Mouse (Mus musculus) layer of hippocampus, adult 2 months (tissue): ENCODE data around the gene Neo1. TPM values are rescaled to one million over a fixed set of nuclear protein-coding genes. Genes with fewer than 3 reads are reported as not detected.

Experiments
- DNase-seq, 2 experiments: peaks; one replicate each; pipeline ENCODE4 v3.0.0; 2022; ENCODE audit warnings: low spot score in 2 of 2
- H3K27ac ChIP-seq: fragments of 200-600 bp; 2 replicates; pipeline ENCODE4 v1.8.1; 2022
- H3K4me3 ChIP-seq: fragments of 200-600 bp; 2 replicates; pipeline ENCODE4 v1.8.1; 2022; ENCODE audit warnings: mild to moderate bottlenecking
- CTCF ChIP-seq: fragments of 200-600 bp; conservative IDR thresholded peaks from 2 replicates; pipeline ENCODE4 v1.8.1; 2022; ENCODE audit warnings: antibody characterized with exemption, mild to moderate bottlenecking, moderate library complexity
- total RNA-seq, 2 experiments: library from RNA; stranded (reverse); gene quantifications; 2 replicates each; pipeline ENCODE4 v1.2.3; 2021

The Neo1 gene
- total RNA-seq, 2 experiments from 2014 or later = 78.8 to 81.5 TPM

DNA sequence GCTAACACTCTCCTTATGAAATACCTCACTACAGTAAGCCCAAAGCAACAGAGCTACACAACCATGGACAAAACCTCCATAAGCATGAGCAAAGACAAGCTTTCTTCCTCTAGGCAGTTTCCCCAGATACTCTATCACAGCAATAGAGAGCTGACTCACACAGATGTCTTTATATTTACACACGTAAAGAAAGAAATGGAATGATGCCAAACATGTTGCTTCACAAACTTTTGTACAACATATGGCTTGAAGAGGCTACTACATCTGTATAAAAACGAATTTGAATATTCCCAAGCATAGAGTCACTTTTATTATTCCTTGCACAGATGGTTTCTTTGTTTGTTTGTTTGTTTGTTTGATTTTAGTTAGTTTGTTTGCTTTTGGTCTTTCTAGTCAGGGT lies 101.5 kb downstream of the Neo1 start:
- H3K4me3 ChIP-seq = no peak overlapping the region
- DNase-seq = no peak
- no peak for TF ChIP-seq CTCF
- no peak overlapping the region for H3K27ac ChIP-seq

DNA sequence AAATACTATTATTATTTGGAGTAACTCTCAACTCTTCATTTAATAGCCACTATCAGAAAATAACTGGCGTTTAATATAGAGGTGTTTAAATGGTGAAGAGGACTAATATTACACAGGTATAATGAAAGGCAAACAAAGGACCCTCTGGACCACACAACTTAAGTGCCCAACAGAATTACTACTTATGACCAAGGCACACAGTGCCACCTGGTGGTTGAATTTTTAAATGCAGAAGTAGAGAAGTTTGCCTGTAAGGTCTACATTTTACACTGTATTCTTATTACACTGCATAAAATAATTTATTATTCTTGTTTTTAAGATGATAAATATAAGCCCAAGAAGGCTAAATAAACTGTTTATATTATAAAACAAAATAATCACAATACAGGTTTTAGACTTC lies 108.1 kb downstream of the Neo1 start:
- no peak overlapping the region for H3K4me3 ChIP-seq
- TF ChIP-seq CTCF = peak; percentile 83
- DNase-seq = peak; percentile 23 to 67
- no peak overlapping the region for H3K27ac ChIP-seq

DNA sequence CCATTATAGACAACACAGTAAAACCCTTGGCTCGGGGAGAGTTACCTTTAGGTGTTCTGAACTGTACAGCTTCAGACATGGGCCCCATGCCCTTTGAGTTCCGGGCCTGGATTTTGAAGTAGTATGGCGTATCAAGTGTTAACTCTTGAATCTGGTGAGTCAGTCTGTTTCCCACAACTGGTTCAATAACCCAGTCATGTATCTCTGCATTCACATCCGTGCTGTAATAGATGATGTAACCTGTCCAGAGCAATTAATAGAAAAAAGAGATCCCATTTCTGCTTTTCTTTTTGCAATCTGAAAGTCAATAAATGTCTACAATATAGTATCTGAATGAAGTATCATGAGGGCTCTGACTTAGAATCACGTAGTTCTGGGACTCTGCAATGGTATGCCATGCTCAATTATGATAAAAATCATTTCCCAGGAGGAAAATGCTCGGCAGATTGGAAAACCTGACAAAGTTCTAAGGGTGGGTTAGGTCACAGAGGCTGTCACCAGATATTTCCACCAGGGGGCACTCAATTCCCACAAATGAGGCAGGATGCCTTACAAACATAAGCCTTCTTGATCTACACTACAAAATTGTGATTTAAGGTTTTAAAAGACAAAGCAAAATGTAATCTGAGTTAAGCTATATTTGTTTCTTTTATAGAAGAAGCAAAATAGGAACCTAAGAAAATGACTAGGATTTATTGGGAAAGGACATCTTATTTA lies 133.2 kb downstream of the Neo1 start:
- peak; percentile 92 for TF ChIP-seq CTCF
- peak; percentile 46 to 74 for DNase-seq
- Histone ChIP-seq H3K27ac (no peak overlapping the region), H3K4me3 (no peak overlapping the region)

DNA sequence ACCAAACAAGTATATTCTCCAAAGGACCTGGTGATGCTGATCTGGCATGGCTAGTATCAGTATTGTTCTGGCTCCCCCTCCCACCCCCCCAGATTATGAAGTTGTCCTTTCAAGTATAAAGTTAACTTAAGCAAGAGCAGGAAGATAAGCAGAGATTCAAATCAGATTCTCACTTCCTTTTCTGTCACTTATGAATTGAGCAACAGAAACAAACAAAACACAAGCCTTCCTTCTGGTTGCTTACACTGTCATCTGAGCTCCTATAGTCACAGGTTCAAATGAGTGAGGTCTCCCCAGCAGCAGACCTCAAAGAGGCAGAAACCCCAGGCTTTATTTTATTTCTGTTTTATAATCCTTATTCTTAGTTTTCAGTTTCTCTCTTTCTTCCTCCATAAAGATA lies 136.6 kb downstream of the Neo1 start:
- TF ChIP-seq CTCF = no peak
- DNase-seq = no peak
- Histone ChIP-seq H3K27ac (no peak overlapping the region), H3K4me3 (no peak overlapping the region)

DNA sequence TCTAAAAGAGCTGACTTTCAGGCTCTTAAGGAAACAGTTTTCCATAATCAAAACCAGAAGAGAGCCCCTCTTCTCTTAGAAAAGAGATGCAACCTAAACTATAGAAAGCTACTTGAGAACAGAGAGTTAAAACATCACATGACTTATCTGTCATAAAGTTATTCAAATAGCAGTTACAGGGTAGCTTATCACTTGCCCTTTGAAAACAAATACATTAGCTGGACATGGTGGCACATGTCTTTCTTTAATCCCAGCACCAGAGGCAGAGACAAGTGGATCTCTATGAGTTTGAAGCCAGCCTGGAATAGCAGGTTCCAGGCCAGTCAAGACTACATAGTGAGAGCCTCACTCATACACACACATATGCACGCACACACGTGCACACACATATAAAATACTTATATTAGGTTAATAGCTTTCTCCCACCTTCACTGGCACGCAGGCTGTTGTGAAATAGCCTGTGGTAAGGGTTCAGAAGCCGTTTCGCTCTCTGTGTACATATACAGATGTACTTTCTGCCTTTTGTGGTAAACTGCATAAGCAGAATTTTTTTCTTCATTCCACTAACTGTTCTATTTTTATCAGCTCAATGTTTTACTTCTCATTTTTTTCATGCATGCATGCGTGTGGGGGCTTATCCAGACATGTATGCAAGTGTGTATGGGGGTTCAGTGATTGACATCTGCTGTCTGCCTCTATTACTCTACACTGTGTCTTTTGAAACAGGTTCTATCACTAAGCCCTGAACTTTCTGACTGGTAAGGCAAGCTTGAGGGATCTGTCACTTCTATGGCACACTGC lies 144.2 kb downstream of the Neo1 start:
- no peak overlapping the region for H3K27ac ChIP-seq
- DNase-seq = no peak
- TF ChIP-seq CTCF = no peak
- H3K4me3 ChIP-seq = no peak overlapping the region

DNA sequence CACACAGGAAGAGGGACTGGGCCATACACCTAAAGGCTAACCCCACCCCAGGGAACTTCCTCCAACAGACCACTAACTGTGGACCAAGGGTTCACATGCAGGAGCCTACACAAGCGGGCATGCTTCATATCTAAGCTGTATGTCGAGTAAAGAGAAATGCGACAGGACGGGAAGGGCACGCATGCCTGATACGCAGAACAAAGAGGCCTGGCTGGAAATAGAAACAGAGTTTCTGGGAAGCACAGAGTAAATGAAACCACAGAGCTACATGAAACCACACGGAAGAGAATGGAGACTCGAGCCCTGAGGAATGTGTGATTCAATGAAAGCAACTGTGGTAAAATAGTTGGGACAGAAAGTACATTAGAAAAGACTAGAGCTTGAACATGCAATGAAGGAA lies 145.3 kb downstream of the Neo1 start:
- no peak for TF ChIP-seq CTCF
- Histone ChIP-seq H3K27ac (no peak overlapping the region), H3K4me3 (no peak overlapping the region)
- no peak for DNase-seq

DNA sequence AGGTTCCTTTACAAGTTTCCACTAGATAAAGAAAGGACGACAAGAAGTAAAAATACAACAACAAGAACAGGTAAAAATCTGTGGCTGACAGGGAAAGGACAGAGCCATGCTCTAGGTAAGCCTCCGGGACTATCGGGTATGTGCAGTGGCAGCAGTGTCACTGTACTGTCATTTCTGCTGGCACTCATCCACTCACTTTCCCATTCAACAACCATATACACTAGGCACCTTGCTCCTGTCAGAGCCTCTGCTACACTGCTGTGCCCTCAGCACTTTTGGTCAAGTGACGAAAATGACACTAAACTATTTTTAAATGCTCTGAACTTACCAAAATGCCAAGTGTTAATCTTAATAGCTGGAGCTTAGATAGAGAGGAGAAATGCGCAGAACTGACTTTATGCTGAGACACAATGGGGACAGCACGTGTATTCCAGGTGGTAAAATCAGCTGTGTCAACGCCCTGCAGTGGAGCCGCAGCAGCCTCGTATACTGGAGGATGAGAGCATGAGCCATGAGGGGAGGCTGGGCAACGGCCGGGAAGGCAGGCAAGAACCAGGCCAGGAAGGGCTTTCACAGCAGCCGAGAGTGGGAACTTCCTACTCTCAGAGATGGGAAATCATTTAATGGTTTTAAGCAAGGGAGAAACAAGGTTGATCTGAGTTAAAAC lies 146.3 kb downstream of the Neo1 start:
- no peak for DNase-seq
- H3K4me3 ChIP-seq = no peak overlapping the region
- TF ChIP-seq CTCF = no peak
- no peak overlapping the region for H3K27ac ChIP-seq

DNA sequence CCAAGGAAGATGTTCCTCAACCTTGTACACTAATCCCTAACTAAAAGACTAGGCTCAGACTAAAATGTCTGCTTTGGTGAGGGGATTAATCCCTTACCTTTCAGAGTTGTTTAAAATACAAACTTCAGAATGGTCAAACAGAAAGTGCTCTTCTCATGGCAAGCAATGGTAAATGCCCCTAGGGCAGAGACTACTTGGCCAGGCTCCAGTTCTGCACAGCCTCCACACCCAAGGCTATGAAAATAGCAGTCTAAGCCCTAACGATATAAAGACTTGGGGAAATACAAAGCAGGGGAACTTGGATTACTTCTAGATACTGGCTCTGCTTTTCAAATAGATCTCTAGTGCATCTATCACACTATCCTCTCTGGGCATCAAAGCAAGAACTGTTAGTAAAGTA lies 153.6 kb downstream of the Neo1 start:
- H3K4me3 ChIP-seq = no peak overlapping the region
- DNase-seq = no peak
- no peak overlapping the region for H3K27ac ChIP-seq
- no peak for TF ChIP-seq CTCF

DNA sequence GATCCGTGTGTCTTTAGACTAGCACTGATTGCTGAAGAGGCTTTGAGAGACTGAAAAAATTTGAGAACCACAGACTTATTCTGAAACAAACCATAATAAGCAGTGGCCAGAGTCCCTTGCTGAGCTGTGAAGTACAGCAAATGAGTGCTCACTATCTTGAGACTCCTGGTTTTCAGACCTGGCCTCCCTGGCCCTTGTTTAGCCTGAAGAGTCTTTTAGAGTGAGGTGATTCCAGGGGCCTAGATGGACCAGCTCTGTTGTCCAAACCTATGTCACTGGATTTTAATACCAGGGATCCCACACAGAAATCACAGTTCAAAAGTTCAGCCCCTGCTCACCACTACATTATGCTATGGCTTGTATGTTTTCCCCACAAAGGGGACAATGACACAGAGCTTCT lies 156.4 kb downstream of the Neo1 start:
- no peak for TF ChIP-seq CTCF
- H3K4me3 ChIP-seq = no peak overlapping the region
- no peak for DNase-seq

DNA sequence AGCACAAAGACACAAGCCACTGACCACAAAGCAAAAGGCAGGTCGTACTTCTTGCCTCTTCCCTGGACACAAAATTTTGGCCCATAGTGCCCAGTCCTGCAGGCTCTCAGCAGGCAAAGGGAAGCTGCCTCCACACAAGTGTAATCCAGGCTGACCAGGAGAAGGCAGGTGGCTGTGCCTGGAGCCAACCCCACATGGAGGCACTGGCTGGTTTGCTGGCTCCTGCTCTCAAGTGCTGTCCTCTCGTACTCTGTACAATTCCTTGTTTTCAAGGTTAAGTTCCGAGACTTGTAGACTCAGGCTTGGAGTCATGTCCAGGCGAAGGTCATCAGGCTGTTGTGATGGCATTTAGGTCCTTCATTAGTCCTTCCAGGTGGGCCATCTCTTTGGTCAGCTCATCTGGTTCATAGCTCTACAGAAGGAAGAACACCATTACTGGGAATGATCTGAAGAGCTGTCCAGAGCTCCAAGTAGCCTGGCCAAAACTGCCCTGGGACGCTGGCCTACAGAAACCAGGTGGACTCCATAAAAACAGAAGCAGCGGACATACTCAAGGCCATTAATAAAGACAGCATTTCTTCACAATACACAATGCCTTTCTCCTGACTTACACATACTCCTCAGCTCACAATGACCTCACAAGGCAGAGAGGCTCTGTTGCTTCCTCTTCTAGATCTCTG lies 159.2 kb downstream of the Neo1 start:
- TF ChIP-seq CTCF = no peak
- H3K27ac ChIP-seq = no peak overlapping the region
- no peak overlapping the region for H3K4me3 ChIP-seq
- no peak for DNase-seq

More for the DNA sequence above, 156.4 kb downstream of the Neo1 start:
- no peak overlapping the region for H3K27ac ChIP-seq

DNA sequence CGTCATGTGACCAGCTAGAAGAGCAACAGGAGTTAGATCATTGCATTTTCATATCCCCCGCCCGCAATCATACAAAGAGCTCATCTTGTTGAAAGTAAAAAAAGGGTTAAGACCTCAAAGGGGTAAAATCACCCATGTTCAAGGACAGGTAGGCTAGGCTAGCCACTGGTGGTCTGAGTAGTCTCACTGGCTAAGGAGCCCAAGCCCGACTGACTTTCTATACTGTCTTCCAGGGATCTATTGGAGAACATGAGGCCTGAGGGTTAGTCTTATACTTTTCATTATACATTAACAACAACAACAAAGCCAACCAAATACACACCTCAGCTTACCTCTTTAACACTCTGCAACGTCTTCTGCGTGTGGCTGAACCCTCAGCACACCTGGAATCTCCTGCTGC lies 160.8 kb downstream of the Neo1 start:
- no peak for TF ChIP-seq CTCF
- Histone ChIP-seq H3K4me3 (no peak overlapping the region), H3K27ac (no peak overlapping the region)
- no peak for DNase-seq

DNA sequence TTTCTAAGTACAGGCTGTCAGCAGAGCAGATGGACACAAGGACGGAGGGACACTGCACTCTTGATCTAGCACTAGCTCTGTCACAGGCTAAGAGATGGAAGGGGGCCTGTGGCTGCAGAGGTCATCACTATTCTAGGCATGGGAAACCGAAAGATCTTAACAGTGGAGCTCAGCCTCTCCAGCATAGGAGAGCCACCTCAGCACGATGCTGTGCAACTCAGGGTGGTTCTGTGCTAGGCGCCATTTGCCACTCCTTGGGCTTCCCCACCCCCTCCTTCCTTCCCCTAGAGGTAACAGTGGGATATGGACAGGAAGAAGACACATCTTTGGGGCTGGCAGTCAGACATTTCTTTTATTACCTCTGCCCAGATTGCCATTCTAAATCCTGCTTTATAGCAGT lies 161.9 kb downstream of the Neo1 start:
- Histone ChIP-seq H3K4me3 (no peak overlapping the region), H3K27ac (no peak overlapping the region)
- no peak for TF ChIP-seq CTCF
- DNase-seq = no peak

DNA sequence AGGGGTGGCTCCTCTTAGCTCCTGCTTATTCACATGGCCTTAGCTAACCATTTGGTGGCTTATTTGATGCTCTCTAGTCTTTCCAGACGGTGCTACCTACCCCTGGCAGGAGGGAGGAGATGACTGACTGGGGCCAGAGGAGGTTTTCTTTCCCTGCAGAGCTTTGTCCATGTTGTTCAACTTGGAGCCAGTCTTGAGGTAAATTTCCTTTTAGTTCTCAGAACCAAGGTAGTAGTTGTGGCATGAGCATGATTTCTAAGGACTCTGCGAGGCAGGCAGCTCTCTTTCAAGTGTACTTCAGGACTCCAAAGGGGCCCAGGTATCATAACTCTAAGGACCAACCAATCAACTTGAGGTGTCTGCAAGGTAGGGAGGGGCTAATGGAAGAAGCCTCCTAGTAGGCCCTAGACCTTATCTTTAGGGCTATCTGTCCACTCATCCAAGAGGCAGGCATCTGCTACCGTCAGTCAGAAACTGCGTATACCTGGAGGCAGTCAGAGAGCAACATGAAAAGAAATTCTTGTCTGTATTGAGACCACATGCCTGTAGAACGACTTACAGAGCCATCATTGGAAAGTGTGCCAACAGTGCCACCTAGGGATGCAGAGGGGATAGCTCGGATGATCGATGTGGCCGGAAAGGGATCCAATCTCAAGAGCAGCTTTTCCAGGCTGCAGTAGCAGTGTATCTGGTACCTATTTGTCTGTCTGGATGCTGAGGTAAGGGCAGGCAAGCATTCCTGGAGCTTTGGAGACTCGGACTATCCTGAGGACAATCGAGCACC lies 162.5 kb downstream of the Neo1 start:
- H3K4me3 ChIP-seq = no peak overlapping the region
- peak; percentile 92 for TF ChIP-seq CTCF

More for the DNA sequence above, 162.5 kb downstream of the Neo1 start:
- no peak overlapping the region for H3K27ac ChIP-seq
- DNase-seq = peak; percentile 64 to 72
